Mouse (Mus musculus): Measurements from ENCODE around the gene Pde4c.

- TF ChIP-seq CTCF (IDR thresholded peaks at IDR 0.05; ENCODE audit: control insufficient read depth, insufficient read depth, insufficient replicate concordance, low read depth, low read length) (no peak), POLR2A (IDR thresholded peaks at IDR 0.05; ENCODE audit: control insufficient read depth, low read depth, low read length) (no peak)
Measured at GRCm38 (mm10) chr8:70679404-70679803, 44.1 kb upstream of the Pde4c start.
